Mouse (Mus musculus) ES-Bruce4 (cell line): ENCODE data around the gene Cep170b. TPM values are rescaled to one million over a fixed set of nuclear protein-coding genes. Genes with fewer than 3 reads are reported as not detected.
A peak's percentile ranks its signal among the peaks of the same experiment; 100 is the strongest.

ENCODE experiments used
- H3K27ac ChIP-seq: 2 replicates; pipeline ENCODE4 v1.5.1; 2012; ENCODE audit warnings: low read length, inconsistent platforms; ENCODE audit not compliant: insufficient read depth
- H3K27me3 ChIP-seq: 2 replicates; pipeline ENCODE4 v1.6.1; 2012; ENCODE audit warnings: mild to moderate bottlenecking, low read length, inconsistent platforms; ENCODE audit not compliant: control insufficient read depth, poor library complexity, insufficient read depth, severe bottlenecking
- H3K36me3 ChIP-seq: 2 replicates; pipeline ENCODE4 v1.6.1; 2012; ENCODE audit warnings: inconsistent platforms, mild to moderate bottlenecking, low read length, moderate library complexity; ENCODE audit not compliant: control insufficient read depth, poor library complexity, insufficient read depth, severe bottlenecking
- H3K4me1 ChIP-seq: one replicate; pipeline ENCODE4 v1.8.1; 2011; ENCODE audit warnings: low read length; ENCODE audit not compliant: control insufficient read depth, insufficient read depth
- H3K4me3 ChIP-seq: 2 replicates; pipeline ENCODE4 v1.5.1; 2011; ENCODE audit warnings: low read depth, mild to moderate bottlenecking, low read length
- H3K9ac ChIP-seq: 2 replicates; pipeline ENCODE4 v1.6.1; 2012; ENCODE audit warnings: low read depth, mild to moderate bottlenecking, inconsistent platforms; ENCODE audit not compliant: poor library complexity, severe bottlenecking
- H3K9me3 ChIP-seq: replicated peaks from 2 replicates; pipeline ENCODE4 v1.6.1; 2012; ENCODE audit warnings: mild to moderate bottlenecking, low read length, inconsistent platforms; ENCODE audit not compliant: control insufficient read depth, poor library complexity, insufficient read depth, severe bottlenecking
- CTCF ChIP-seq: IDR thresholded peaks from one replicate; pipeline ENCODE4 v1.8.1; 2011; ENCODE audit warnings: low read depth, low read length
- EP300 ChIP-seq: IDR thresholded peaks from 2 replicates; pipeline ENCODE4 v1.6.1; 2011; ENCODE audit warnings: low read depth, low read length; ENCODE audit not compliant: insufficient read depth
- POLR2A ChIP-seq: IDR thresholded peaks from one replicate; pipeline ENCODE4 v1.8.1; 2011; ENCODE audit warnings: low read length; ENCODE audit not compliant: insufficient read depth
- polyA plus RNA-seq: library from polyadenylated mRNA; stranded (reverse); fragments of >200 nt; gene quantifications from 2 replicates; pipeline ENCODE4 v1.2.4, GENCODE M21; 2011; ENCODE audit warnings: low read depth; ENCODE audit not compliant: missing spikeins, insufficient read depth, insufficient read length

The Cep170b gene
- polyA plus RNA-seq, 1 experiment: 104 TPM

DNA sequence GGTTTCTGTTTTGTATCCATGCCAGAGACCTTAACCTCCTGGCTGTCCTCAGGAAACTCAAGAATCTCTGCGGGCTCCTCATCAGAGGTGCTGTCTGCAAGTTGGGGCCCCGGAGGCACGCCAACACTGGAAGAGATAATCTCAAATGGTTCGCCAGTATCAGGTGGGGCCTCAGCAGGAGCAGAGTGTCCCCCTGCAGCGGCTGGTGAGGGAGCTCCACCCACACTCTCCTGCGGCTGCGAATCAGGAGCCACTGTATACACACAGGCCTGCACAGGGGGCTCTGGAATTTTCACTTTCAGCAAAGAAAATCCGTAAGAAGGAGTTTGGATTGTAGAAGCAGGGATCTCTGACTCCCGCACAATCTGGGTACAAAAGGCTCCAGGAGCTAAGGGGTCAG is 53.1 kb downstream of the Cep170b start:
- TF ChIP-seq CTCF: no peak
- TF ChIP-seq EP300: no peak
- TF ChIP-seq POLR2A: no peak
- Histone ChIP-seq H3K27me3 (no peaks in the 10 kb centered on the region), H3K4me1 (no peaks in the 10 kb centered on the region)

DNA sequence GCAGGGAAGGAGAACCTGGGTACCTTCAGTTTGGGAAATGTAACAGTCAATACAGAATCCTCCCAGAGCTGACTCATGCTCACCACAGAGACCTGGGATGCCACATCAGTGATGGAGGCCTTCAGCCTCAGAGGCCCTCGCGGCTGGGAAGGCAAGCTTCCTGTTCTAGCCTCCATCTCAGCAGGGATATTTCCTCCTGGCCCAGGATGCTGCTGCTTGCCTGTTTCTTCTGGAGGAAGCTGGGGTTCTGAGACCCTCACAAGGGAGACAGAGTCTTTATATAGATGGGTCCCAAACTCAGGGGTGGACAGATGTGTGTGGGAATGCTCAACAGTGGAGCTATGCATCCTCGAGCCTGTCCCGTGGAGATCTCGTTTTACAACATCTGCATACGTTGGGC is 53.8 kb downstream of the Cep170b start:
- no peak overlapping the region for H3K4me3 ChIP-seq
- H3K9me3 ChIP-seq: no peaks in the 10 kb centered on the region
- TF ChIP-seq EP300: no peak
- TF ChIP-seq POLR2A: no peak
- TF ChIP-seq CTCF: no peak
- no peaks in the 10 kb centered on the region for H3K36me3 ChIP-seq
- H3K9ac ChIP-seq: no peak overlapping the region
- H3K27me3 ChIP-seq: no peaks in the 10 kb centered on the region
- no peak overlapping the region for H3K27ac ChIP-seq
- H3K4me1 ChIP-seq: no peaks in the 10 kb centered on the region

More for the DNA sequence above, 53.1 kb downstream of the Cep170b start:
- Histone ChIP-seq H3K4me3 (no peak overlapping the region), H3K9me3 (no peaks in the 10 kb centered on the region), H3K36me3 (no peaks in the 10 kb centered on the region), H3K9ac (no peak overlapping the region), H3K27ac (no peak overlapping the region)

DNA sequence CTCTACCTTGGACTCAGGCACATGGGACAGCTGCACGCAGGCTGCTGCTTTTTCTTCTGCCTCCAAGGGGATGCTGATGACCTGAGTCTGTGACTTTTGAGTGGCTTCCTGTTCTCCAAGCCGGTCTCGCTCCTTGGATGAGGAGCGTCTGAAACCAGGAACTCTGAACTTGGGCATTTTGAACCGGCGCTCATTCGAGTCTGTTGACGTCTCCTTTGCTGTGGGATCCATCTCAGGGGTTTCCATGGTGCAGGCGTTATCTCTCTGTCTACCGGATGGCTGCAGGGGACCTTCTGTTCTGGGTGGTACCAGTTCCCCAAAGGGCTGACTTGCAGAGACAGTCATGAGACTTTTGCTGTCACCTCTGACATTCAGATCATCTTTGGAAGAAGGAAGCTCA is 54.2 kb downstream of the Cep170b start:
- Histone ChIP-seq H3K27ac (no peak overlapping the region), H3K4me1 (no peaks in the 10 kb centered on the region), H3K27me3 (no peaks in the 10 kb centered on the region), H3K4me3 (no peak overlapping the region), H3K9me3 (no peaks in the 10 kb centered on the region), H3K9ac (no peak overlapping the region), H3K36me3 (no peaks in the 10 kb centered on the region)
- TF ChIP-seq CTCF (no peak), POLR2A (no peak), EP300 (no peak)

DNA sequence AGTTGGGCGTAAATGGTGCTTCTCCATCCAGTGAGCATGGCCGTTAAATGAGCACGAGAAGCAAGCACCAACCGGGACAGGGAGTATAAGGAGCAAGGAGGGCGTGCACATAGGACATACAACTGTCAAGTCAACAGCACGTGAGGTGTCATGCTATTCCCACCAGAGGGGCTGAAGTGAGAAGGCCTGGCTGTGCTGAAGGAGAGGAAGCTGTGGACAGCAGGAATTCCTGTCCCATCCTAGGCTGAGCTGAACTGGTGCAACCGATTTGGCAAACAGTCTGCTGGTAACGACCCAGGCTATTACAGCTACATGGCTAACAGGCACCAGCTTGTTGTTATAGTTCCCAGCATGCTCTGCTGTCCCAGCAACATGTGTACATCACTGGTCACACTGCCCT is 70.8 kb downstream of the Cep170b start:
- no peaks in the 10 kb centered on the region for H3K27me3 ChIP-seq
- no peak for TF ChIP-seq EP300
- no peaks in the 10 kb centered on the region for H3K36me3 ChIP-seq
- H3K9me3 ChIP-seq: no peaks in the 10 kb centered on the region
- no peak overlapping the region for H3K4me3 ChIP-seq
- H3K9ac ChIP-seq: no peak overlapping the region
- no peak overlapping the region for H3K27ac ChIP-seq
- H3K4me1 ChIP-seq: peaks cover 5% of the 10 kb centered on the region

GRCm38 (mm10) chr12:112793601-112794355 is 73.5 kb downstream of the Cep170b start:
- Histone ChIP-seq H3K4me1 (peaks cover 11% of the 10 kb centered on the region), H3K4me3 (peak overlapping the region; percentile 53), H3K36me3 (no peaks in the 10 kb centered on the region), H3K27ac (peak overlapping the region; percentile 60), H3K9ac (peak overlapping the region; percentile 72), H3K9me3 (no peaks in the 10 kb centered on the region), H3K27me3 (no peaks in the 10 kb centered on the region)
- TF ChIP-seq CTCF: no peak
- TF ChIP-seq EP300: peak; percentile 62; the same call in 1 of the 2 replicates

- Histone ChIP-seq H3K27ac (peak overlapping the region; percentile 60), H3K4me1 (peaks cover 11% of the 10 kb centered on the region), H3K9ac (peak overlapping the region; percentile 72), H3K36me3 (no peaks in the 10 kb centered on the region), H3K4me3 (peak overlapping the region; percentile 53), H3K27me3 (no peaks in the 10 kb centered on the region), H3K9me3 (no peaks in the 10 kb centered on the region)
- peak; percentile 32 for TF ChIP-seq POLR2A
- peak; percentile 9; the same call in 1 of the 2 replicates for TF ChIP-seq EP300
- no peak for TF ChIP-seq CTCF
Observed at GRCm38 (mm10) chr12:112794356-112794816, 74.1 kb downstream of the Cep170b start.
